Mouse (Mus musculus) testis, postnatal 10 days (tissue): ENCODE results near the gene Prkar1b.
A peak's percentile ranks its signal among the peaks of the same experiment; 100 is the strongest.

Source experiments
- DNase-seq: peaks from one replicate; pipeline ENCODE4 v3.0.0; 2021; ENCODE audit warnings: low spot score

Prkar1b gene

DNA sequence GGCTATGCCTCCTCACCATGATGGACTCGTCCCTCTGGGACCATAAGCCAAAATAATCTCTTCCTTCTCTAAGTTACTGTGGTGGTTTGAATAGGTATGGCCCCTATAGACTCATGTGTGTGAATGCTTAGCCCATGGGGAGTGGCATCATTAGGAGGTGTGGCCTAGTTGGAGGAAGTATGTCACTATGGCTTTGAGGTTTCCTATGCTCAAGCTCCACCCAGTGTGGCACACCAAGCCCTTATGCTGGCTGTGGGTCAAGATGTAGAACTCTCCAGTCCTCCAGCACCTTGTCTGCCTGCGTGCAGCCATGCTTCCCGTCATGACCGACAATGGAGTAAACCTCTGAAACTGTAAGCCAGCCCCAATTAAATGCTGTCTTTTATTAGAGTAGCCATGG lies 4.1 kb downstream of the Prkar1b start:
- no peak for DNase-seq

GRCm38 (mm10) chr5:139143890-139144289 lies 5.9 kb downstream of the Prkar1b start:
- no peak for DNase-seq

DNA sequence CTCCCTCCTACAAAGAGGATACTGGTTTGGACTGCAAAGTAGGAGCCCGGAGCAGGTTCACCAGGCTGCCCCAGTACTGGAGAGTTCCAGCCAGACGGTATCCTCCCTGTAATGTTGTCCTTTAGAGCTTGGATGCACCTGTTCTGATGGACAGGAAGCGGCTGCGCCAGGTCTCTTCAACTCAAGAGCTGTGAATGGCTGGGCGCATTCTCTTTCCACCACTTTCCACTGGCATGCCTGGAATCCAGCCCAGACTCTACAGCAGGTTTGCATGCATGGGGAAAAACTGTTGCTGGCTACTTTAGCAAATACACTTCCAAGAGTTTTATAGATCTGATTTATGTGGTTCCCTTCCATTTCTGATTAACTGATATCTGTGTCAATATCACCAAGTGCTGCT lies 8.5 kb downstream of the Prkar1b start:
- no peak for DNase-seq

GRCm38 (mm10) chr5:139140589-139140988 lies 9.2 kb downstream of the Prkar1b start:
- no peak for DNase-seq

- DNase-seq, result no peak
Measured at GRCm38 (mm10) chr5:139138926-139139472, 10.8 kb downstream of the Prkar1b start.

DNA sequence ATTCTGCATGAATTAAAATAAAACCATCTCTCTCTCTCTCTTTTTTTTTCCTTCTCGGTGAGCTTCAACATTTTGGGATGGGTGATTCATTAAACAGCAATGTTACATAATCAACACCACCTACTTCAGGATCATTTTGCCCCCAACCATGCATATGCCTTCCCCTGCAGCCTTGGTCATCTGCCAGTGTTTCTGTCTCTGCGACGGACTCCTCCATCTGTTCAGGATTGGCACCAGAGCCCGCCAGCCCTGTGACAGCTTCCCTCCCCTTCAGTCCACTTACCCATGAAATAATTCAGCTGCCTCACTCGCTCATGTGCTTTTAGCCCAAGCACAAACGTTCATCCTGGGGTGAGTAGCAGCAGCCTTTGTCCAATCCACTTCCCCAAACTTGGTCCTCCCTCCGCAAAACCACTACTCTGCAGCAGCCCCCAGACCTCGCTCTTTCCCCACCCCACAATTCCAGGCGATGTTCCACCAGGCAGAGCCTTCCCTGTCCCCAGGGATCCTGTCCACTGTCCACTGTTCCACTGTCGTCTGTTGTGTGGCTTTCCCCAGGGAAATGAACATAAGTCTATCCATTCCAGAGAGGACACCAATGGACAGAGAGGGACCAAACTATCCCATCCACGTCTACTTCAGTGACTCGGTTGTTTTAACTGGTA lies 11.4 kb downstream of the Prkar1b start:
- DNase-seq, result no peak

DNA sequence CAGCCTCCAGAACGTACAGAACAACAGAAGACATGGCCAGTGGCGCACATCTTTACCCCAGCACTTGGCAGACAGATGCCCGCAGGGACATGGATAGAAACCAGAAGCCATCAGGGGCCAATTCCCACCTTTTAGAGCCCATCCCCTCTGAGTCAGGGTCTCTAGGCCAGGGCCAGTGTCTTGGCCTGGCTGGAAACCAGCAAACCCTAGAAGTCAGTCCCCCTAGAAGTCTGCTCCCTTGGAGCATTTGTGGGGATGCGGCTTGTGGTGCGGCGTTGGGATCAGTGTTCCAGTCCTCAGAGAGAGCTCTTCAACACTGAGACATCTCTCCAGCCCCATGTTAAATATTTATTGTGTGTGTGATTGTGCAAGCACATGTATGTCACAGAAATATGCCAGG lies 12.6 kb downstream of the Prkar1b start:
- DNase-seq, result no peak

- DNase-seq, result no peak
Measured at GRCm38 (mm10) chr5:139136341-139136740, 13.5 kb downstream of the Prkar1b start.

DNA sequence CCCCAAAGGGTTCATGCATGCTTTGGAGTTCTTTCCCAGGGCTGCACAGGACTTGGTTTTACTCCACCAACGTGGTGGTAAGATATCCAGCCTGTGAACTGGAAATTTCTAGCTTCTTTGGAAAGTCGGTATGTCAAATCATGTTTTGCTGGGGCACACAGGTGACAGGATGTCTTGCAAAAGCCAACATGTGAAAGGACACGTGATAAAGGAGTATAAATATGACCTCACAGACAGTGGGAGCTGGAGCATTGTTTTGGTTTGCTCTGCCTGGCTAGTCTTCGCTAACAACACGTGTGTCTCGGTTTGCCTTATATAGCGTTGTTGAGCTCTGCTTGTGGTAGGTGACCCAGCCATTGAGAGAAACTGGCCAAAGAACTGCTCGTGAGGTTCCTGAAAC lies 15.3 kb downstream of the Prkar1b start:
- no peak for DNase-seq

GRCm38 (mm10) chr5:139130351-139130750 lies 19.4 kb downstream of the Prkar1b start:
- no peak for DNase-seq

- peak; percentile 51 for DNase-seq
Measured at GRCm38 (mm10) chr5:139129572-139130151, 20.1 kb downstream of the Prkar1b start.

DNA sequence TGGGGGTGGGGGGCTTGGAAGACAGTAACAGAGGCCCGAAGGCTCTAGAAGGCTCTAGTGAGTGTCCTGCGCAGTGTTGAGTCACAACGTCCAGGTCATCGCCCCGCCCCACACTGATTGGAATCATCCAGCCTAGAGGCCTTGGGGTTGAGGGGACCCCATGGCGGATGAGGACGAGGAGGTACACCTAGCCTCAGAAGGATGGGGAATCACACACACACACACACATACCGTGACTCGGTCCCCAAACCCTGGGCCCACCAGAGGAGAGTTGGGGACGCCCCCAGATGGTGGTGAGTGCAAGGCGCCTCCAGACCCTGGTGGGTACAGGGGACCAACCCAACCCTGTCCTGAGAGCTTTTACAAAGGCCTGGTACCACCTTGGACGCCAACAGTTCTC lies 20.7 kb downstream of the Prkar1b start:
- peak; percentile 54 for DNase-seq

- no peak for DNase-seq
Measured at GRCm38 (mm10) chr5:139128476-139129065, 21.2 kb downstream of the Prkar1b start.

DNA sequence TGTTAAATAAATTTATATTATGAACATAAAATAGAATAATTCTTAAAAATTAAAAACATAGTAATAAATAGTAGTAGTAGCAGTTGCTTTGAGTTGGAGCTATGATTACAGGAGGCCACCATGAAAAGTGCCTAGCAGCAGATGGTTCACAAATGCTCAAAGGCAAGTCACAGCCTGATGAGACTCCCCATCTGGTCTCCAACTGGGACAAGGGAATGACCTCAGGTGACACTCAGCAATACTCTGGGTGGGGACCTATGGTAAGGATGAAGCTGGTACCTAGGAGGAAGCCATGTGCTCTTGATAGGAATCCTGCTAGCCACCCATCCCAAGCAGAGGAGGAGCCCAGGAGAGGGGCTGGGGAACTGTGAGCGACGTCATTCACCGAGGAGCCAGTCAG lies 24.1 kb downstream of the Prkar1b start:
- DNase-seq, result no peak

DNA sequence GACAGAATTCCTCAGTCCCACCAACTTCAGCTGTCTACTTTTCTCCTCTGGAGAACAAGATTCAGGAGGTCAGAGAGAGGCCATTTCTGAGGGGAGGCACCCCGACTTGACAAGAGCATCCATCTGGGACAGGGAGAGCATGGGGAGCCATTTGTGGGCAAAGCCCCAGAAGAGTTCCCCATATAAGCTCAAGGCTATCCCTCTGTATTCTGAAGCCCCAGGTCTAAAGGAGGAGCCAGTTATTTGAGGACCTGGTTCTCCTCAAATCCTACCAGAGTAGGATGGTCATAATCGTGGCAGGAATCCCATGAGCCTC lies 30.9 kb downstream of the Prkar1b start:
- no peak for DNase-seq

- no peak for DNase-seq
Measured at GRCm38 (mm10) chr5:139118139-139118960, 31.5 kb downstream of the Prkar1b start.

GRCm38 (mm10) chr5:139115507-139115906 lies 34.3 kb downstream of the Prkar1b start:
- no peak for DNase-seq

- no peak for DNase-seq
Measured at GRCm38 (mm10) chr5:139114876-139115275, 34.9 kb downstream of the Prkar1b start.

DNA sequence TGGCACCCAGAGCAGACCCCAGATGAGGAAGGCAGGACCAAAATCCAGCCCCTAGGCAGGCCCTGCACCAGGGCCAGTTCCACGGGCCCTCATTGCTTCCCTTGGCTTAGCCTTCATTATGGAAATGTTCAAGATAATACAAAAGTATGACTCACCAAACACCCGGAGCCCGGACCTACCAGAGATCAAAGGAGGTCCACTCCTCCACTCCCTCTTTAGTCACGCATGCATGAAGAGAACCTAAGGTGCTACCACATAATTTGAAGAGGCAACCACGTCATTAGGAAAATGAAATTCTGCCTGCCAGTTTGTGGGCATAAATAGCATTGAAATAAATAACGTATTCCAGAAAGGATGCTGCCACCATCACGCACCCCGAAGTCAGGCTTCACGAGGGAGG lies 37.4 kb downstream of the Prkar1b start:
- no peak for DNase-seq

GRCm38 (mm10) chr5:139111991-139112390 lies 37.8 kb downstream of the Prkar1b start:
- no peak for DNase-seq

GRCm38 (mm10) chr5:139110140-139110855 lies 39.5 kb downstream of the Prkar1b start:
- DNase-seq, result no peak

- DNase-seq, result no peak
Measured at GRCm38 (mm10) chr5:139107815-139108214, 42.0 kb downstream of the Prkar1b start.
